Mouse (Mus musculus): ENCODE measurements around the gene AI464131.

DNA sequence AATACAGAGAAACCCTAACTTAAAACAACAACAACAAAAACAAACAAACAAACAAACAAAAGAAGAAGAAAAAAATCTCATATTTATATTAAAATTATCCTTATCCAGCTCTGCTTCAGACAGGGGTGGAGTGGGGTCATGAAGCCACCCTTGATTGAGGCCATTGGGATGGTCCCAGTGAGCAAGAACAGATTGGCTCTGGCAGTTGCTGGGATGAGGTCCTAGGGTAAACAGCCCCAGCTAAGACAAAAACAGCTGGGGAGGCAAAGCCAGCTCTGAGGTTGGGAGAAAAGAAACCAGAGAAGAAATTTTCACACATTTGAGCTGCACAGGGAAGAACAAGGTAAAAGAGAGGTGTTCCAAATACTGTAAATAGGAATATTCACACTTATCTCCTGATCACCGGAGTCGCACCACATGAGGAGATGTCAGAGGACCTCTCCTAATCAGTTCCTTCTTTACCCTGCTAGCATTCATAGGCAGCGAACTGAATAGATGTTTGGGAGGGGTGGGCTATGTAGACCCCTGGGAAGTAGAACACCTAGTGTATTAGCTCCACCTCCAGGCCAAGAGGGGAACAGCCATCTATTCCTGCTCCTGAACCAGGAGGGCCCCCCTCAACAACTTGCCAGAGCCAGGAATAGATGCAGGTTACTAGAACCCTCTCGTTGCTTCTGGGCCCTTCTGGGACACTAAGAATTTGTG, 24.0 kb downstream of the AI464131 start:
- no peak for TF ChIP-seq CTCF (IDR thresholded peaks at IDR 0.05; ENCODE audit: low read depth, low read length)
- TF ChIP-seq GATA1 (IDR thresholded peaks at IDR 0.05; ENCODE audit: borderline replicate concordance, low read length), result no peak
- TF ChIP-seq POLR2AphosphoS5 (IDR thresholded peaks at IDR 0.05; ENCODE audit: insufficient replicate concordance, low read depth, low read length), result no peak
- no peak for TF ChIP-seq TAL1 (conservative IDR thresholded peaks at IDR 0.05; ENCODE audit: low read depth, low read length)

Data from G1E (cell line).